Mouse (Mus musculus) heart, embryonic 13.5 days (tissue): ENCODE results near the gene Isg20l2. TPM values are rescaled to one million over a fixed set of nuclear protein-coding genes. Genes with fewer than 3 reads are reported as not detected.

ENCODE experiments used
- ATAC-seq: fragments of 200-750 bp; cut with Nextera tagmentation; 2 replicates; pipeline ENCODE4 v1.8.0; 2017; ENCODE audit warnings: moderate TSS enrichment; ENCODE audit not compliant: insufficient number of reproducible peaks, low FRiP score, low TSS enrichment; ENCODE audit errors: extremely low read depth
- H3K27ac ChIP-seq: fragments of 300-500 bp; sonication (generic); replicated peaks from 2 replicates; pipeline ENCODE4 v1.5.1; 2015; ENCODE audit warnings: moderate library complexity, mild to moderate bottlenecking, inconsistent platforms
- H3K27me3 ChIP-seq: fragments of 300-500 bp; sonication (generic); replicated peaks from 2 replicates; pipeline ENCODE4 v1.6.1; 2015; ENCODE audit warnings: mild to moderate bottlenecking, inconsistent platforms
- H3K36me3 ChIP-seq: fragments of 300-500 bp; sonication (generic); 2 replicates; pipeline ENCODE4 v1.6.1; 2015; ENCODE audit warnings: mild to moderate bottlenecking, inconsistent platforms
- H3K4me1 ChIP-seq: fragments of 300-500 bp; sonication (generic); 2 replicates; pipeline ENCODE4 v1.6.1; 2015; ENCODE audit warnings: inconsistent platforms
- H3K4me2 ChIP-seq: fragments of 300-500 bp; sonication (generic); 2 replicates; pipeline ENCODE4 v1.6.1; 2015; ENCODE audit warnings: inconsistent platforms, mild to moderate bottlenecking, moderate library complexity
- H3K4me3 ChIP-seq: fragments of 300-500 bp; sonication (generic); 2 replicates; pipeline ENCODE4 v1.5.1; 2015; ENCODE audit warnings: moderate library complexity, mild to moderate bottlenecking, inconsistent platforms
- H3K9ac ChIP-seq: fragments of 300-500 bp; sonication (generic); 2 replicates; pipeline ENCODE4 v1.6.1; 2015; ENCODE audit warnings: inconsistent platforms, mild to moderate bottlenecking, moderate library complexity
- H3K9me3 ChIP-seq: fragments of 300-500 bp; sonication (generic); 2 replicates; pipeline ENCODE4 v1.6.1; 2016; ENCODE audit warnings: inconsistent platforms
- WGBS: fragments of 180-500 bp; shearing (Covaris S2); methylation state at CpG from one replicate; pipeline ENCODE4 v1.1.7; 2015; ENCODE audit warnings: mixed read lengths; 5-methylcytosine and 5-hydroxymethylcytosine counted together
- polyA plus RNA-seq: library from polyadenylated mRNA; unstranded; fragments of >200 nt; fragmentation: Nextera tagmentation; extraction: Ambion mirVana; gene quantifications from 2 replicates; pipeline ENCODE4 v1.2.1, GENCODE M21; 2015

Gene Isg20l2
- polyA plus RNA-seq, 1 experiment from 2014 or later = 30.1 TPM

GRCm38 (mm10) chr3:87981214-87981760, 51.2 kb downstream of the Isg20l2 start:
- 70% methylated on average over 6 of the region's 6 CpGs for WGBS
- Histone ChIP-seq H3K9ac (no peak overlapping the region), H3K27ac (peak overlapping the region; percentile 98), H3K4me2 (no peak overlapping the region), H3K9me3 (no peaks in the 10 kb centered on the region), H3K27me3 (no peaks in the 10 kb centered on the region), H3K4me1 (peaks cover 63% of the 10 kb centered on the region), H3K4me3 (no peak overlapping the region), H3K36me3 (peaks cover 12% of the 10 kb centered on the region)
- ATAC-seq = no peak

GRCm38 (mm10) chr3:87981894-87982835, 52.1 kb downstream of the Isg20l2 start:
- H3K27me3 ChIP-seq = no peaks in the 10 kb centered on the region
- peaks cover 70% of the 10 kb centered on the region for H3K4me1 ChIP-seq
- 24% methylated on average over 12 of the region's 12 CpGs for WGBS
- peaks cover 3% of the 10 kb centered on the region for H3K36me3 ChIP-seq
- H3K4me2 ChIP-seq = peak overlapping the region; percentile 56
- H3K9me3 ChIP-seq = no peaks in the 10 kb centered on the region
- peak overlapping the region; percentile 76 for H3K9ac ChIP-seq
- H3K27ac ChIP-seq = peak overlapping the region; percentile 98
- peak; percentile 33; the same call in 1 of the 2 replicates for ATAC-seq
- H3K4me3 ChIP-seq = peak overlapping the region; percentile 10; the same call in 1 of the 2 replicates

GRCm38 (mm10) chr3:87982836-87983601, 52.9 kb downstream of the Isg20l2 start:
- no peaks in the 10 kb centered on the region for H3K36me3 ChIP-seq
- H3K4me1 ChIP-seq = peaks cover 79% of the 10 kb centered on the region
- ATAC-seq = peak; percentile 34; the same call in 1 of the 2 replicates
- H3K27me3 ChIP-seq = peaks cover under 1% of the 10 kb centered on the region; the same call in 1 of the 2 replicates
- no peaks in the 10 kb centered on the region for H3K9me3 ChIP-seq
- WGBS = 4% methylated on average over 13 of the region's 13 CpGs
- H3K4me2 ChIP-seq = peak overlapping the region; percentile 56
- peak overlapping the region; percentile 76 for H3K9ac ChIP-seq
- H3K4me3 ChIP-seq = peak overlapping the region; percentile 10
- peak overlapping the region; percentile 98 for H3K27ac ChIP-seq

GRCm38 (mm10) chr3:87983627-87984026, 53.5 kb downstream of the Isg20l2 start:
- Histone ChIP-seq H3K4me3 (peak overlapping the region; percentile 10; the same call in 1 of the 2 replicates), H3K9me3 (no peaks in the 10 kb centered on the region), H3K27me3 (peaks cover 7% of the 10 kb centered on the region), H3K9ac (peak overlapping the region; percentile 76), H3K27ac (peak overlapping the region; percentile 98), H3K4me2 (peak overlapping the region; percentile 56), H3K36me3 (no peaks in the 10 kb centered on the region), H3K4me1 (peaks cover 83% of the 10 kb centered on the region)
- 53% methylated on average over 6 of the region's 6 CpGs for WGBS
- no peak for ATAC-seq

GRCm38 (mm10) chr3:87984094-87984493, 54.0 kb downstream of the Isg20l2 start:
- peak overlapping the region; percentile 98 for H3K27ac ChIP-seq
- H3K9ac ChIP-seq = peak overlapping the region; percentile 76
- peaks cover 12% of the 10 kb centered on the region for H3K27me3 ChIP-seq
- no peak overlapping the region for H3K4me3 ChIP-seq
- no peaks in the 10 kb centered on the region for H3K9me3 ChIP-seq
- 32% methylated on average over 3 of the region's 3 CpGs for WGBS
- ATAC-seq = no peak
- H3K4me2 ChIP-seq = peak overlapping the region; percentile 56; the same call in 1 of the 2 replicates
- H3K4me1 ChIP-seq = peaks cover 83% of the 10 kb centered on the region
- H3K36me3 ChIP-seq = no peaks in the 10 kb centered on the region

GRCm38 (mm10) chr3:87985505-87986320, 55.6 kb downstream of the Isg20l2 start:
- Histone ChIP-seq H3K4me1 (peaks cover 75% of the 10 kb centered on the region), H3K9ac (peak overlapping the region; percentile 69), H3K27me3 (peaks cover 28% of the 10 kb centered on the region), H3K27ac (peak overlapping the region; percentile 78), H3K4me2 (peak overlapping the region; percentile 71), H3K36me3 (no peaks in the 10 kb centered on the region), H3K4me3 (no peak overlapping the region), H3K9me3 (no peaks in the 10 kb centered on the region)
- WGBS = 27% methylated on average over 12 of the region's 12 CpGs
- ATAC-seq = no peak

GRCm38 (mm10) chr3:87986868-87987267, 56.8 kb downstream of the Isg20l2 start:
- WGBS = under 1% methylated on average over 17 of the region's 17 CpGs
- peak; percentile 66 for ATAC-seq
- Histone ChIP-seq H3K27me3 (peaks cover 39% of the 10 kb centered on the region), H3K4me2 (peak overlapping the region; percentile 71), H3K27ac (peak overlapping the region; percentile 78), H3K4me3 (peak overlapping the region; percentile 46), H3K9me3 (no peaks in the 10 kb centered on the region), H3K9ac (peak overlapping the region; percentile 75), H3K4me1 (peaks cover 65% of the 10 kb centered on the region), H3K36me3 (no peaks in the 10 kb centered on the region)

GRCm38 (mm10) chr3:87987633-87988032, 57.5 kb downstream of the Isg20l2 start:
- Histone ChIP-seq H3K4me3 (peak overlapping the region; percentile 46), H3K9ac (peak overlapping the region; percentile 75), H3K4me2 (peak overlapping the region; percentile 71), H3K9me3 (no peaks in the 10 kb centered on the region), H3K4me1 (peaks cover 57% of the 10 kb centered on the region), H3K36me3 (no peaks in the 10 kb centered on the region), H3K27me3 (peaks cover 47% of the 10 kb centered on the region), H3K27ac (0 out of 2 replicates have a peak overlapping the region, but pooled peaks have one; percentile 78)
- WGBS = under 1% methylated on average over 15 of the region's 15 CpGs
- ATAC-seq = no peak

- WGBS = 7% methylated on average over 15 of the region's 15 CpGs
- Histone ChIP-seq H3K9ac (peak overlapping the region; percentile 75), H3K4me2 (peak overlapping the region; percentile 71), H3K27me3 (peaks cover 51% of the 10 kb centered on the region), H3K4me1 (peaks cover 53% of the 10 kb centered on the region), H3K36me3 (no peaks in the 10 kb centered on the region), H3K27ac (no peak overlapping the region), H3K9me3 (no peaks in the 10 kb centered on the region), H3K4me3 (peak overlapping the region; percentile 46)
- no peak for ATAC-seq
These were observed 58.0 kb downstream of the Isg20l2 start for GRCm38 (mm10) chr3:87988068-87988467.

GRCm38 (mm10) chr3:87989935-87990334, 59.8 kb downstream of the Isg20l2 start:
- Histone ChIP-seq H3K27ac (no peak overlapping the region), H3K27me3 (peaks cover 70% of the 10 kb centered on the region)
- 29% methylated on average over 10 of the region's 10 CpGs for WGBS

More at GRCm38 (mm10) chr3:87989935-87990334, 59.8 kb downstream of the Isg20l2 start:
- Histone ChIP-seq H3K4me2 (no peak overlapping the region), H3K9me3 (no peaks in the 10 kb centered on the region), H3K9ac (no peak overlapping the region), H3K36me3 (no peaks in the 10 kb centered on the region), H3K4me1 (peaks cover 34% of the 10 kb centered on the region), H3K4me3 (no peak overlapping the region)
- no peak for ATAC-seq
